In the genomic region with DNA sequence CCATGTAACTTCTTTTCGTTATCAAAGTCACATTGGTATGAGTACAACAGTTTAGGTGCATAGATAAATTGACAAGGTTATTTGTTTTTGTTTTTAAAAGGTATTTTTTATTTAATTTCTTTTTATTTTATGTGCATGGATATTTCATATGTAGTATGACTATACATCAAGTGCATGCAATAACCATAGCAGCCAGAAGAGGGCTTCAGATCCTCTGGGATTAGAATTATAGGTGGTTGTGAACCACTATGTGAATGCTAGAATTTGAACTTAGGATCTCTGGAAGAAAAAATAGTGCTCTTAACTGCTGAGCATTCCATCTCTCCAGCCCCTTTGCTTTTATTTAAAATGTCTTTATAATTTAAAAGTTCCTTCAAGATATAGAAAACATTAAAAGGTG, we compare ENCODE assay signal across 20 mouse cellular contexts.
DNase-seq lines count a peak whose midpoint lies in the region; ATAC-seq and TF ChIP-seq lines count a peak whose summit lies in the region.
"Had no signal": no experiment of that assay in that cellular context is flagged by ENCODE, and none has a peak within 500 bp of the region (broad histone marks: within the 10 kb centered on the region; RNA-seq: fewer than 3 reads in every experiment).

No protein-coding gene starts in this region.

- H3K36me3 ChIP-seq in liver, embryonic 12.5 days, result no peaks in the 10 kb centered on the region
- H3K36me3 ChIP-seq in E14TG2a.4 (ENCODE audit: insufficient read depth, low read length), result no peaks in the 10 kb centered on the region
- H3K36me3 ChIP-seq: embryonic facial prominence, embryonic 10.5 days; kidney, embryonic 15.5 days; limb, embryonic 10.5 days had no signal

- no peaks in the 10 kb centered on the region for H3K4me1 ChIP-seq in cerebellum, adult 2 months (ENCODE audit: control insufficient read depth, insufficient read depth, low read length)
- H3K4me1 ChIP-seq in liver, embryonic 12.5 days, result no peaks in the 10 kb centered on the region
- H3K4me1 ChIP-seq in E14TG2a.4 (replicated peaks; ENCODE audit: low read depth, low read length), result no peaks in the 10 kb centered on the region
- H3K4me1 ChIP-seq: embryonic facial prominence, embryonic 10.5 days; kidney, embryonic 15.5 days; limb, embryonic 10.5 days had no signal

- H3K4me2 ChIP-seq in liver, embryonic 12.5 days, result no peak overlapping the region
- H3K4me2 ChIP-seq: heart, embryonic 11.5 days; kidney, embryonic 15.5 days had no signal

- H3K27me3 ChIP-seq in cerebellum, adult 2 months (ENCODE audit: control insufficient read depth, insufficient read depth, low read length), result no peaks in the 10 kb centered on the region; the same call in 1 of the 2 replicates
- H3K27me3 ChIP-seq in liver, embryonic 12.5 days (replicated peaks), result no peaks in the 10 kb centered on the region
- H3K27me3 ChIP-seq in E14TG2a.4 (ENCODE audit: insufficient read depth, low read length), result no peaks in the 10 kb centered on the region
- H3K27me3 ChIP-seq: kidney, embryonic 15.5 days had no signal

- no peak overlapping the region for H3K27ac ChIP-seq in cerebellum, adult 2 months (ENCODE audit: insufficient read depth, low read length)
- no peak overlapping the region for H3K27ac ChIP-seq in liver, embryonic 12.5 days
- H3K27ac ChIP-seq: embryonic facial prominence, embryonic 10.5 days; kidney, embryonic 15.5 days; limb, embryonic 10.5 days had no signal

- no peak overlapping the region for H3K4me3 ChIP-seq in cerebellum, adult 2 months (replicated peaks; ENCODE audit: insufficient read depth, low read depth, low read length)
- no peak overlapping the region for H3K4me3 ChIP-seq in liver, embryonic 12.5 days
- H3K4me3 ChIP-seq in E14TG2a.4 (replicated peaks; ENCODE audit: low read length), result no peak overlapping the region
- H3K4me3 ChIP-seq: embryonic facial prominence, embryonic 10.5 days; kidney, embryonic 15.5 days; limb, embryonic 10.5 days had no signal

- peak; percentile 3 to 4 for DNase-seq in cerebellum, postnatal 10 days
- DNase-seq in cerebellum, adult 2 months, result no peak
- peak; percentile 19 for DNase-seq in liver
- DNase-seq in induced T-regulatory cell, adult 2 months (ENCODE audit: low read depth), result peak; percentile 7
- no peak for DNase-seq in adrenal gland, adult (ENCODE audit: inconsistent age in 2 of 2, low spot score in 1 of 2)
- DNase-seq in urinary bladder, postnatal 36 days (ENCODE audit: low spot score in 2 of 2), result no peak
- DNase-seq: adrenal gland, postnatal 10 days; gastrocnemius, postnatal 36 days; heart, postnatal 36 days; layer of hippocampus, adult 9-11 months; lung, adult 2 months; midbrain, embryonic 14.5 days; right cerebral cortex, postnatal 25 days had no signal

- WGBS in cerebellum, adult 2 months, result 94% methylated on average over 1 of the region's 1 CpGs
- WGBS in liver, embryonic 12.5 days (ENCODE audit: insufficient replicate concordance), result 67% methylated on average over 1 of the region's 1 CpGs

- no peak for TF ChIP-seq CTCF in cerebellum, adult 2 months (IDR thresholded peaks at IDR 0.05; ENCODE audit: borderline replicate concordance, insufficient read depth, low read depth, low read length)
- TF ChIP-seq CTCF in E14TG2a.4 (conservative IDR thresholded peaks at IDR 0.05; ENCODE audit: low read length), result peak; percentile 46

- ATAC-seq in liver, embryonic 12.5 days, result no peak
- ATAC-seq: hindbrain, embryonic 16.5 days had no signal

- no peak for TF ChIP-seq POLR2A in cerebellum, adult 2 months (IDR thresholded peaks at IDR 0.05; ENCODE audit: borderline replicate concordance, insufficient read depth, low read length)

- H3K9ac ChIP-seq in liver, embryonic 12.5 days, result no peak overlapping the region
- H3K9ac ChIP-seq: kidney, embryonic 15.5 days had no signal

- no peaks in the 10 kb centered on the region for H3K9me3 ChIP-seq in liver, embryonic 12.5 days (replicated peaks)
- H3K9me3 ChIP-seq in E14TG2a.4 (ENCODE audit: low read length), result no peaks in the 10 kb centered on the region
- H3K9me3 ChIP-seq: embryonic facial prominence, embryonic 10.5 days; kidney, embryonic 15.5 days; limb, embryonic 10.5 days had no signal

Comparison
In these comparisons a context has a peak if more than half of its experiments do, and no peak if none do; other contexts are left out.
1. DNase-seq: peak in cerebellum, postnatal 10 days (2 of 2), liver (single experiment) and induced T-regulatory cell, adult 2 months (single experiment); none in cerebellum, adult 2 months (0 of 2), adrenal gland, adult (0 of 2) and urinary bladder, postnatal 36 days (0 of 2).